Mouse (Mus musculus) heart, embryonic 15.5 days (tissue): Measurements from ENCODE around the gene Hmcn2. TPM values are rescaled to one million over a fixed set of nuclear protein-coding genes. Genes with fewer than 3 reads are reported as not detected.

ENCODE experiments used
- ATAC-seq: fragments of 200-750 bp; cut with Nextera tagmentation; replicated peaks from 2 replicates; pipeline ENCODE4 v1.8.0; 2017; ENCODE audit warnings: low read depth, moderate TSS enrichment; ENCODE audit not compliant: insufficient number of reproducible peaks, insufficient read depth, low FRiP score
- H3K27ac ChIP-seq: fragments of 300-500 bp; sonication (generic); 2 replicates; pipeline ENCODE4 v1.5.1; 2015; ENCODE audit warnings: mild to moderate bottlenecking, inconsistent platforms
- H3K27me3 ChIP-seq: fragments of 300-500 bp; sonication (generic); 2 replicates; pipeline ENCODE4 v1.6.1; 2015; ENCODE audit warnings: inconsistent platforms
- H3K36me3 ChIP-seq: fragments of 300-500 bp; sonication (generic); 2 replicates; pipeline ENCODE4 v1.6.1; 2015; ENCODE audit warnings: mild to moderate bottlenecking, inconsistent platforms
- H3K4me1 ChIP-seq: fragments of 300-500 bp; sonication (generic); replicated peaks from 2 replicates; pipeline ENCODE4 v1.6.1; 2015; ENCODE audit warnings: inconsistent platforms
- H3K4me2 ChIP-seq: fragments of 300-500 bp; sonication (generic); 2 replicates; pipeline ENCODE4 v1.6.1; 2015; ENCODE audit warnings: inconsistent platforms, mild to moderate bottlenecking, moderate library complexity
- H3K4me3 ChIP-seq: fragments of 300-500 bp; sonication (generic); 2 replicates; pipeline ENCODE4 v1.5.1; 2015; ENCODE audit warnings: mild to moderate bottlenecking, inconsistent platforms
- H3K9ac ChIP-seq: fragments of 300-500 bp; sonication (generic); 2 replicates; pipeline ENCODE4 v1.6.1; 2015; ENCODE audit warnings: mild to moderate bottlenecking, inconsistent platforms
- H3K9me3 ChIP-seq: fragments of 300-500 bp; sonication (generic); replicated peaks from 2 replicates; pipeline ENCODE4 v1.6.1; 2016; ENCODE audit warnings: inconsistent platforms
- WGBS: fragments of 180-500 bp; shearing (Covaris S2); methylation state at CpG from one replicate; pipeline ENCODE4 v1.1.7; 2015; ENCODE audit warnings: mixed read lengths; 5-methylcytosine and 5-hydroxymethylcytosine counted together
- polyA plus RNA-seq: library from polyadenylated mRNA; unstranded; fragments of >200 nt; fragmentation: Nextera tagmentation; extraction: Ambion mirVana; gene quantifications from 2 replicates; pipeline ENCODE4 v1.2.1, GENCODE M21; 2015

Hmcn2 gene
- polyA plus RNA-seq, 1 experiment from 2014 or later: 1.1 TPM

GRCm38 (mm10) chr2:31500292-31501204 is 186.3 kb downstream of the Hmcn2 start:
- WGBS: 87% methylated on average over 24 of the region's 24 CpGs

DNA sequence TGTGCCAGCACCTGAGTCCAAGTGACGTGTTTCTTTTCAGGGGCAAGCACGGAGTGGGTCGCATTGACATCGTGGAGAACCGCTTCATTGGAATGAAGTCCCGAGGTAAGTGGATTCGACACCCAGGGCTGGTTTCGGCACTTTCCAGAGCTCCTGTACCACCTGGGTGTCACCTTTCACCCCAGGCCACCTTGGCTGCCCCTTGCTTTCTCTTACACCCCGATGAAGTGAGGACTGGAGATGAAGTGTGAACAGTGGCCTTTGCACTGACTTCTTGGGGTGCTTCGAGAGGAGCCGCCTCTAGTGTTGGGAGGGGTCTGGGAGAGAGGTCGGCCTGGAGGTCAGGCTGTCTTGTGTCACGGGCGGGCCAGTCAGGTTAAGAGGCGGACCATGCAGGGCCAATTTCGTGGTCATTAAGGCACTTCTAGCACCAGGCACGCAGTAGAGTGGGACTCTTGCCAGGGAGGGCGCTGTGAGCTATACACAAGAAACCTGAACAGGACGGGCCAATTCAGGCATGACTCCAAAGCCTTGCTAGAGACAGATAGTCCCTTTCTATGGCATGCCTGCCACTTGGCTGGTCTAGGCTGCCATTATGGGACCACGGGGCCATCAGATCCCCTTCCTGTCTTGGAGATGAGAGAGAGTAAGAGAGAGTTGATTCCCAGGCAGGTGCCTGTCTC is 187.4 kb downstream of the Hmcn2 start:
- Histone ChIP-seq H3K9ac (no peak overlapping the region), H3K9me3 (no peaks in the 10 kb centered on the region), H3K4me3 (no peak overlapping the region), H3K27ac (no peak overlapping the region), H3K27me3 (peaks cover 45% of the 10 kb centered on the region), H3K4me2 (no peak overlapping the region), H3K36me3 (no peaks in the 10 kb centered on the region), H3K4me1 (no peaks in the 10 kb centered on the region)
- no peak for ATAC-seq
- WGBS: 63% methylated on average over 20 of the region's 20 CpGs

More at GRCm38 (mm10) chr2:31500292-31501204, 186.3 kb downstream of the Hmcn2 start:
- Histone ChIP-seq H3K27me3 (peaks cover 52% of the 10 kb centered on the region), H3K4me1 (no peaks in the 10 kb centered on the region), H3K9ac (no peak overlapping the region), H3K9me3 (no peaks in the 10 kb centered on the region), H3K27ac (no peak overlapping the region), H3K4me2 (no peak overlapping the region), H3K4me3 (no peak overlapping the region), H3K36me3 (no peaks in the 10 kb centered on the region)
- ATAC-seq: no peak

DNA sequence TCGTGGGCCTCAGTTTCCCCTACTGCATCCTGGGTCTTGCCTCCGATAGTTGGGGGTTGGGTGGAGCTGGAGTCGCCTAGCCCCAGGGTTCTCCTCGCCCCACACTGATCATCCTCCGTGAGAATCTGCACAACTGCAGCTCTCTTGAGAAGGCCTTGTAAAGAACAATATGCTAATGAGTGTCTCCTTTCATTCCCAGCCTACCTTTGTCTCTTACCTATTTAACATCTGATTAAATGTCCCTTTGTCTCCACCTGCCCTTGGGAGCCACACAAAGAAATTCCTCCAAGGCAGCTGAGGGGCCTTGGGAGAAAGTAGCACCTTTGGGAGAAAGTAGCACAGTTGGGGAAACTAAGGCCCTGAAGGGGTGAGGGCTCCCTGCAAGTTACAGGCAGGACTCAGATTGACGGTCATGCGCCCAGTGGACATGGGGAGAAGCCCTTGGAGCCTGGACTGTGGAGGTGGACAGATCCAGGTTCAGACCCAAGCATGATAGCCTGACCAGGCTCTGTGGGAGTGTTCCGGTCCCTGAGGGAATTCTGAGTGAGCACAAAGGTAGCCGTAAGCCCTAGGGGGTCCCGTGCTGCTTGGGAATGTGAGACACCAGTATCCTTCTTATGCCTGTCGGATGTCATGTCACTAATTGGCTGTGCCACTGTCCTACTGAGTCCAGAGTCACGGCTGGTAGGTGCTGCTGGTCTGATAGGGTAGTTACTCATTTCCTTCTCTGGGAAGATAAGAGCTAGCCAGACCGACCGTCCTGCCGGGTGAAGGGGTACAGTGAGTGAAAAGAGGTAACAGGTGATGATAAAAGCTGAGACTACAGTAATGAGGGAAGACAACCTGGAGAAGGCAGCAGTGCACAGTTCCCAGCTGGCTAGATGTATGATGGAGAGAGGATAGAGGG is 188.7 kb downstream of the Hmcn2 start:
- H3K4me3 ChIP-seq: no peak overlapping the region
- peaks cover 39% of the 10 kb centered on the region for H3K27me3 ChIP-seq
- H3K9me3 ChIP-seq: no peaks in the 10 kb centered on the region
- no peaks in the 10 kb centered on the region for H3K36me3 ChIP-seq
- ATAC-seq: no peak
- H3K27ac ChIP-seq: no peak overlapping the region
- H3K9ac ChIP-seq: no peak overlapping the region
- no peak overlapping the region for H3K4me2 ChIP-seq
- 52% methylated on average over 15 of the region's 15 CpGs for WGBS
- no peaks in the 10 kb centered on the region for H3K4me1 ChIP-seq

DNA sequence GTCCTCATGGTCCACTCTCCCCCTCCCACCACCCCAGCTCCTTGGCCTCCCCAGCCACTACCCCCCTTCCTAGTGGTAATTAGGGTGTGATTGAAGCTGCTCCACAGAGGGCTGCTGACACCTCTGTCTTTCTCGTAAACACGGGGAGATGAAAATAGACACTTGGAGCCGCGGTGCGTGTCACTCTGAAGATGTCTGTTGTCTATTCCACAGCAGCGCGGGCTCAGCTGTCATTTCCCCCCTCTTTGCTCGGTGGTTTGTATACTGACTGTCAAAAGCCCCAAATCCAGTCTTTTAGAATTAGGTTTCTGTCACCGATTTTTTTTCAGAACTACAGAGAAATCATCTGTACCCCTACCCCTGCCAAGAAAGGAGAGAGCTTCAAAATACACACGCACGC is 191.3 kb downstream of the Hmcn2 start:
- H3K9me3 ChIP-seq: no peaks in the 10 kb centered on the region
- peaks cover 28% of the 10 kb centered on the region for H3K27me3 ChIP-seq
- ATAC-seq: no peak
- no peaks in the 10 kb centered on the region for H3K4me1 ChIP-seq
- no peak overlapping the region for H3K4me3 ChIP-seq
- H3K36me3 ChIP-seq: no peaks in the 10 kb centered on the region
- 59% methylated on average over 11 of the region's 11 CpGs for WGBS
- no peak overlapping the region for H3K27ac ChIP-seq
- H3K9ac ChIP-seq: no peak overlapping the region
- no peak overlapping the region for H3K4me2 ChIP-seq

DNA sequence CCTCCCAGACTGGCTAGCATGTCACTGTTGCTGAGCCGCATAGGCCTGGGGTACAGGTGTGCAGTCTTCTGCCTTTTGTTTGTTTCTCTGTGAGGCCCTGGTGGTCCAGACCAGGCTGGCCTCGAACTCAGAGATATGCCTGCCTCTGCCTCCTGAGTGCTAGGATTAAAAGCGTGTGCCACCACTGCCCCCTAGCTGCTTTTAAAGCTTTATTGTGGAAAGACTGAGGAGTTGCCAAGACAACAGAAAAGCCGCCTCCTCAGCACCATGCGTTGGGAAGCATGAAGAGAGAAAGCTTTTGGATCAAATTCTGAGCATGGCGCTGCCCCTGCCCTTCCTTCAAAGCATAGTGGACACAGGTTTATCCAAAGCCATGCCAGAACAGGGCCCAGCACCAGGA is 194.6 kb downstream of the Hmcn2 start:
- Histone ChIP-seq H3K9me3 (no peaks in the 10 kb centered on the region), H3K4me3 (no peak overlapping the region), H3K4me2 (no peak overlapping the region), H3K27me3 (peaks cover 10% of the 10 kb centered on the region), H3K27ac (no peak overlapping the region), H3K36me3 (no peaks in the 10 kb centered on the region), H3K4me1 (no peaks in the 10 kb centered on the region), H3K9ac (no peak overlapping the region)
- ATAC-seq: no peak
- WGBS: 93% methylated on average over 6 of the region's 6 CpGs

Other genes starting within 250 kb of the Hmcn2 start
- gene Fnbp1, start 172.4 kb upstream of the Hmcn2 start, polyA plus RNA-seq: 16.0 and 21.8 TPM in 2 replicates
- gene Gpr107, start 162.1 kb upstream of the Hmcn2 start, polyA plus RNA-seq: 26.4 and 31.0 TPM in 2 replicates
- 33.7 and 35.1 TPM in 2 replicates for gene Ncs1, start 68.6 kb upstream of the Hmcn2 start, polyA plus RNA-seq
- 7.7 and 15.5 TPM in 2 replicates for gene Ass1, start 155.8 kb downstream of the Hmcn2 start, polyA plus RNA-seq